Mouse (Mus musculus): Measurements from ENCODE around the gene Tcf20. TPM values are rescaled to one million over a fixed set of nuclear protein-coding genes. Genes with fewer than 3 reads are reported as not detected.
"Not testable (repeated sequence)": the region's sequence is repeated elsewhere in the genome, so short reads cannot be mapped to it uniquely, and the experiment has no call there.

Gene Tcf20
- polyA plus RNA-seq, 1 experiment = 15.0 TPM

GRCm38 (mm10) chr15:82899676-82900301 is 87.9 kb downstream of the Tcf20 start:
- no peak for DNase-seq (ENCODE audit: low spot score)

- peak; percentile 75 for DNase-seq (ENCODE audit: low spot score)
These were observed 88.7 kb downstream of the Tcf20 start for GRCm38 (mm10) chr15:82898740-82899675.

GRCm38 (mm10) chr15:82898141-82898739 is 89.4 kb downstream of the Tcf20 start:
- DNase-seq (ENCODE audit: low spot score) = no peak

GRCm38 (mm10) chr15:82896336-82896735 is 91.3 kb downstream of the Tcf20 start:
- no peak for DNase-seq (ENCODE audit: low spot score)

- DNase-seq (ENCODE audit: low spot score) = no peak
These were observed 97.2 kb downstream of the Tcf20 start for GRCm38 (mm10) chr15:82890470-82890869.

GRCm38 (mm10) chr15:82889426-82889825 is 98.2 kb downstream of the Tcf20 start:
- no peak for DNase-seq (ENCODE audit: low spot score)

GRCm38 (mm10) chr15:82888466-82888865 is 99.2 kb downstream of the Tcf20 start:
- DNase-seq (ENCODE audit: low spot score) = no peak

- no peak for DNase-seq (ENCODE audit: low spot score)
These were observed 110.4 kb downstream of the Tcf20 start for GRCm38 (mm10) chr15:82877309-82877708.

GRCm38 (mm10) chr15:82876863-82877262 is 110.8 kb downstream of the Tcf20 start:
- DNase-seq (ENCODE audit: low spot score) = no peak

GRCm38 (mm10) chr15:82872037-82872436 is 115.6 kb downstream of the Tcf20 start:
- DNase-seq (ENCODE audit: low spot score) = no peak

- not testable (repeated sequence) for DNase-seq (ENCODE audit: low spot score)
These were observed 121.4 kb downstream of the Tcf20 start for GRCm38 (mm10) chr15:82866286-82866685.

- no peak for DNase-seq (ENCODE audit: low spot score)
These were observed 124.0 kb downstream of the Tcf20 start for GRCm38 (mm10) chr15:82863674-82864073.

- DNase-seq (ENCODE audit: low spot score) = no peak
These were observed 130.9 kb downstream of the Tcf20 start for GRCm38 (mm10) chr15:82856652-82857378.

- no peak for DNase-seq (ENCODE audit: low spot score)
These were observed 131.6 kb downstream of the Tcf20 start for GRCm38 (mm10) chr15:82856065-82856464.

- no peak for DNase-seq (ENCODE audit: low spot score)
These were observed 148.5 kb downstream of the Tcf20 start for GRCm38 (mm10) chr15:82839146-82839545.

- no peak for DNase-seq (ENCODE audit: low spot score)
These were observed 157.8 kb downstream of the Tcf20 start for GRCm38 (mm10) chr15:82829917-82830316.

- no peak for DNase-seq (ENCODE audit: low spot score)
These were observed 161.8 kb downstream of the Tcf20 start for GRCm38 (mm10) chr15:82825866-82826265.

- DNase-seq (ENCODE audit: low spot score) = no peak
These were observed 165.3 kb downstream of the Tcf20 start for GRCm38 (mm10) chr15:82822347-82822746.

GRCm38 (mm10) chr15:82821657-82822056 is 166.0 kb downstream of the Tcf20 start:
- DNase-seq (ENCODE audit: low spot score) = no peak

GRCm38 (mm10) chr15:82815296-82815695 is 172.4 kb downstream of the Tcf20 start:
- DNase-seq (ENCODE audit: low spot score) = no peak

GRCm38 (mm10) chr15:82814806-82815205 is 172.9 kb downstream of the Tcf20 start:
- DNase-seq (ENCODE audit: low spot score) = no peak

GRCm38 (mm10) chr15:82814321-82814720 is 173.4 kb downstream of the Tcf20 start:
- no peak for DNase-seq (ENCODE audit: low spot score)

Measured in urinary bladder, adult 2 months (tissue).